Mouse (Mus musculus) A20 (cell line): ENCODE results near the gene Olfr287.
A peak's percentile ranks its signal among the peaks of the same experiment; 100 is the strongest.

Source experiments
- DNase-seq: peaks from one replicate; pipeline ENCODE4 v3.0.0-alpha.2; 2011; ENCODE audit warnings: low read depth, low spot score

Gene Olfr287

DNA sequence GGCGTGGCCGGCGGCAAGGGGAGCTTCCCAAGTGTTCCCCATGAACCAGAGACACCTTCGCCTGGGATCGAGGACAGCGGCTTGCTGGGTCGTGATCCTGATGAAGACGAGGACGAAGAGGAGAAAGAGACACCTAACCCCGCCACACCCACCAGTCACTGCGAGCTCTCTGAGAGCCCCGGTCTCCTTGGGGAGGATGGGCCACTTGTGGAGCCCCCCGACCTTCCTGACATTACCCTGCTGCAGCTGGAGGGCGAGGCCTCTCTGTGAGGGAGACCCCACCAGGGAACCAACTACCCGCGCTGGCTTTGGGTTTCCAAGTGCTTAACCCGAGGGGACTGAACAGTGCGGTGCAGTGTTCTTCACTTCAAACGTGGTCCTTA is 52.2 kb downstream of the Olfr287 start:
- DNase-seq = no peak

DNA sequence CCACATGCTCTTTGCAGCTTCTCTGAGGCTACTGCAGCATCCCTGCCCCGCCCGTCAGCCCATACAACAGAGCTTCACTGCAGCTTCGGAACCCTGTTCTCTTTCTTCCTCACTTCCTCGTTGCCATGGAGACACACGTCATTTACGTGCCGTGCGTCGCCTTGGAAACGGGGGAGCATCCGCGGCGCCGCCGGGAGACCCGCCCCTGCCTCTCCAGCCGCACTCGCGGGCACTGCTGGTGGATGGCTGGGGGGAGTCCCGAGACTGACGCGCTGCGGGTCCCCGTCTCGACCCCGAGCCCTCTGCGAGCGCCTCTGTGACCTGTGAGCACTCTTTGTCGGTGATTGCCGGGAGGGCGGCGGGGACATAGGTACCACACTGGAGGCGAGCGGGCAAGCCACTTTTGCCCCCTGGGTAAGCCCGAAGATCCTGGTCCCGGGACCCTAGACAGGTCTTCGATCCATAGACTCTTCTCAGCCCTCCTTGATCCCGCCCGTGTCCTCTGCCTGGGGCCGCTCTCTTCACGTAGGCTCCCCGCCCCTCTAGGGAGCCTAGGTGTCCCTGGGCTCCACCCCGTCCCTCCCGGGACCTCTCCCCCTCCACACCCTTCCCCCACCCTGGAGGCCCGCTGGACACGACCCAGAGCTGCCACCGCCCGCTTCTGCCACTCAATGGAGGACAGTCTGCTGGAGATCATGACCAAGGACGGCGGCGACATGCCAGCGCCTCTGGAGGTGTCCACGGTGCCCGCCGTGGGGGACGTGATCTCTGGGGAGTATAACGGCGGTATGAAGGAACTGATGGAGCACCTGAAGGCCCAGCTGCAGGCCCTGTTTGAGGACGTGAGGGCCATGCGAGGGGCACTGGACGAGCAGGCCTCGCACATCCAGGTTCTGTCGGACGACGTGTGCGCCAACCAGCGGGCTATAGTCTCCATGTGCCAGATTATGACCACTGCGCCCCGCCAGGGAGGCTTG is 52.9 kb downstream of the Olfr287 start:
- DNase-seq = peak; percentile 30

DNA sequence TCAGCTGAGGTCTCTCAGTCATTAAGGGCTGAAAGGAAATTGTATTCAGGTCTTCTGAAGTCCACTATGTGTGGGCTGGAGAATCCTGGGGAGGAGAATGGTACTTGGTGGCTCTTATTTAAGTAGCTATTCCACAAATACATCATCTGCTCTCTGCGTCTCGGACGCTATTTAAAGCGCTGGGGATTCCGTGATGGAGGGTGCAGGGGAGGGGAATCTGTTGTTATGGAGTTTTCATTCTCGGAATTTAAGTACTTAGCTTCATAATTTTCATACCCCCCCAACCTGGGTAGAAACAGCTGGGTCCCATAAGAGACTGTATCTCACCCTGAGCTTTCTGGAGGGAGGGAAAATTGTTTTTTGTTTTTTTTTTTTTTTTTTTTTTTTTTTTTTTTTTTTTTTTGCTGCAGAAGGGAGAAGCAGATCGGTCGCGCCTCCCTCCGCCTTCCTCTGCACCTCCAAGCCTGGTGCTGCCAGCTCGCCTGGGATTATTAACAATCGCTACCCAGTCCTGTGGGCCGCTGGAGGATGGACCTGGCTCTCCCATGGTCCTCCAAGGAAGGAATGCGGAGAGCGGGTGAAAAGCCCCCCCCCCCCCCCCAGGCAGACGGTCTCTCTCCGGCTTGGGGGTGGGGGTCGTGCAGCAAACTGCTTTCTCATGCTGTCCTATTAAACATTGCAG is 53.8 kb downstream of the Olfr287 start, which contains the start of gene Ccdc184:
Gene Ccdc184 (plus strand): TSS at position 196 of the 682 bp plus-strand sequence.
- no peak for DNase-seq

DNA sequence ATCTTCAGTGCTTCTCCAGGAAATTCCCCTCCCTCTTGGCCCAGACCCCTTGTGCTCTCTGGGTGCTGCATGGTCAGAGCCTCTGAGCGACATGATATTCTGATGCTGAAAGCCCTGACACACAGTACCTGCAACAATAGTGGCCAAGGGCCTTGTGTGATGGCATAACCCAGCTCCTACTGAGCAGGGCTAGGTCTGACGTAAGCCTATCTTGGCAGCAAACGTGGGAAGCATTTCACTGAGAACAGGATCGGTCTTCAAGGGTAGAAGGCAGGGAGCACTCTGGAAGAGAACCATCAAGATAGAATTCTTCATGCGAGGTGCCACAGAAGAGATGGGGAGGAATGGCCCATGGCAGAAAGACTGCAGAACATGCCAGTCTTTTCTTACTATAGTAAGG is 55.3 kb downstream of the Olfr287 start, which contains the start of gene Asb8:
Gene Asb8 (minus strand): TSS at position 101 of the 400 bp plus-strand sequence.
- no peak for DNase-seq

DNA sequence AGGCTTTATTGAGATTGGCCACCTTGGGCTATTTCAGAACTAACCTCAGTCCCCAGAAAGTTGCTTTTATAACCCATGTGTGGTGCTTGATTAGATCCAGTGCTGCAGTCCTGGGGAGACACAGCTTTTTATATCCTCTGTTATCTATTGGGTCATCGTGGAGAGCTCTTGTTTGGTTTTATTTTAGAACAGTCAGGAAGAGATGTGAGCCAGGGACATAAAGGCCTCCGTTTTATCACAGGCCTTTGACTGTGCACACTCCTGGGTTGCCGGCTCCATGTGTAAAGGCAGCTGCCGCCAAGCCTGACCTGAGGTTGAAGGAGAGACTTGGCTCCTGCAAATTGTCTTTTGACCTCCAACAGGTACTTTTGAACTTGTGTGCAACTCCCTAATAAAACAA is 58.3 kb downstream of the Olfr287 start:
- no peak for DNase-seq

DNA sequence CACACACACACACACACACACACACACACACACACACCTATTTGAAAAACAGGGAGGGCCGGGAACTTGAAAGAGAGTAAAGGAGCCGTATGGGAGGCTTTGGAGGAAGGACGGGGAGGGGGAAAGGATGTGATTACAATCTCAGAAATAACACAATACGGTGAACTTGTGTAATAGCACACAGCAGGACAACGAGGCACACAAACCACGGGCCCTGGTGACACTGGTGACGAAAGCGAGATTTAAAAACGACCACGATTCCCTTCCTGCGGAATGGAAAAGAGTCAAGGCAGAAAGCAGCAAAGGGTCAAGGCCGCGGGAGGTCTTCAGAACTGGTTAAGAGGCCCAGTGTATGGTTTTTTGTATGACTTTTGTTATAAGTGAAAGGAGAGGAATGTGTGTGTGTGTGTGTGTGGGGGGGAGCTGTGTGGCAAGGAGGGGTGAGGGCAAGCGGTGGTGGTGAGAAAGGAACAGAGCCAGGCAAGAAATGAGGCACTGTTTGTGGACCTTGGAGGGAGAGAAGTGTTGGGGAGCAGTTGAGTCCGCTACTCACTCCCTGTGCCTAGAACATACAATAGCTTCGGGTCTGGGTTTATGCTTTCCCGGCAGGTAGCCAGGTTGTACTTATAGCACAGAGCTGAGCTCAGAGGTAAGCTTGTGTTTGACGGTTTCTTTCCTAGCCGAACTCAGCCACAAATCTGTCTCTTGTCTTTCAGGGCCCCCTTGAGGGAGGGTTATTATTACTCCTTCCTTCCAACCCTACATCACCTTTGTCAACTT is 59.6 kb downstream of the Olfr287 start:
- DNase-seq = no peak

DNA sequence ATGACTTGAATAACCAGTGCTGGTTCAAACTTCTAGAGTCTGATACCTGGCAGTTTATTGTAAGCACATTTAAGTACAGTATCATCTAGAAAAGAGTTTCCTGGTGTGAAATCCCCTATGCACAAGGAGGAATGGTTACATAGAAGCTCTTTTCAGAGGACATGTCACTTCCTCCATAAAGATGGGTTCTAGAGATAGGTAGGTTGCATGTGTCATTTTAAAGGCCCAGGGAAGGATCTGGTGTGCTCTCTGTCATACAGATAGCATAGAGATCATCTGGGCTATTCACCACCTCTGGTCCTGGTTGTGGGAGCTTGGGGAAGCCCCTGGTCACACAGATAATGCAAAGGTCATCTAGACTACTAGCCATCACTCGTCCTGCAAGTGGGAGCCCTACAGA is 63.6 kb downstream of the Olfr287 start:
- no peak for DNase-seq
